Mouse (Mus musculus): Measurements from ENCODE around the gene Fpr2.

DNA sequence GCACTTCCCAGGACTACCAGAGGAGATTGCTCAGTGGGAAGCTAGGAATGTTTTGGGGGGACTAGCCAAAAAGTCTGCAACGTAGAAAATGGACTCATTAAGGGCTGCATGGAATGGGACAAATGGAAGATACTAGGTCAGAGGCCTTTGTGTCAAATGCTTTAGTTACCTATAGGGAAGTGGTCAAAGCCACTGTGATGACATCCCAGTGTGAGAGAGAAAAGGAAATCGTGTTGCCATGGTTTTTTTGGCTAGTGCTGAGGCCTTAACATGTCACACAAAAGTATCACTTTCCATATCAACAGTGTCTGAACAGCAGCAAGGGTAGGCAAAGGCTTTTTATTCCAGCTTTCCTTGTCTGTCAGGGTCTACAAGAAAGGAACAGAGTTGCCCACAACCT, 22.5 kb upstream of the Fpr2 start:
- no peak for TF ChIP-seq TAL1 (IDR thresholded peaks at IDR 0.05; ENCODE audit: low read length)
- TF ChIP-seq GATA1 (IDR thresholded peaks at IDR 0.05; ENCODE audit: low read length) = no peak
